Mouse (Mus musculus): ENCODE results near the gene Trim54. TPM values are rescaled to one million over a fixed set of nuclear protein-coding genes. Genes with fewer than 3 reads are reported as not detected.

Trim54 gene
- polyA plus RNA-seq, 1 experiment from 2014 or later = not detected

- WGBS = 28% methylated on average over 10 of the region's 10 CpGs
- Histone ChIP-seq H3K36me3 (replicated peaks) (no peaks in the 10 kb centered on the region), H3K4me3 (replicated peaks) (no peak overlapping the region), H3K27ac (no peak overlapping the region), H3K9ac (no peak overlapping the region), H3K9me3 (no peaks in the 10 kb centered on the region), H3K4me1 (no peaks in the 10 kb centered on the region), H3K27me3 (peaks cover 15% of the 10 kb centered on the region), H3K4me2 (no peak overlapping the region)
- ATAC-seq (ENCODE audit: low FRiP score) = no peak
These were observed 400 bp downstream of the Trim54 start for GRCm38 (mm10) chr5:31116912-31117311.

- H3K4me2 ChIP-seq = no peak overlapping the region
- H3K27ac ChIP-seq = no peak overlapping the region
- peaks cover 15% of the 10 kb centered on the region for H3K27me3 ChIP-seq
- no peak for ATAC-seq (ENCODE audit: low FRiP score)
- 90% methylated on average over 8 of the region's 8 CpGs for WGBS
- H3K9me3 ChIP-seq = no peaks in the 10 kb centered on the region
- no peak overlapping the region for H3K9ac ChIP-seq
- no peaks in the 10 kb centered on the region for H3K36me3 ChIP-seq (replicated peaks)
- 0 out of 2 replicates have a peak, but pooled peaks cover 3% of the 10 kb centered on the region for H3K4me1 ChIP-seq
- no peak overlapping the region for H3K4me3 ChIP-seq (replicated peaks)
These were observed 4.6 kb downstream of the Trim54 start for GRCm38 (mm10) chr5:31121111-31121510.

GRCm38 (mm10) chr5:31123481-31123880 lies 7.0 kb downstream of the Trim54 start:
- Histone ChIP-seq H3K4me1 (0 out of 2 replicates have a peak, but pooled peaks cover 3% of the 10 kb centered on the region), H3K27ac (no peak overlapping the region), H3K4me2 (no peak overlapping the region), H3K27me3 (0 out of 2 replicates have a peak, but pooled peaks cover 5% of the 10 kb centered on the region), H3K9me3 (no peaks in the 10 kb centered on the region), H3K9ac (no peak overlapping the region), H3K36me3 (replicated peaks) (no peaks in the 10 kb centered on the region), H3K4me3 (replicated peaks) (no peak overlapping the region)
- WGBS = 46% methylated on average over 2 of the region's 2 CpGs
- no peak for ATAC-seq (ENCODE audit: low FRiP score)

- no peak for ATAC-seq (ENCODE audit: low FRiP score)
- 45% methylated on average over 5 of the region's 5 CpGs for WGBS
These were observed 9.5 kb downstream of the Trim54 start for GRCm38 (mm10) chr5:31126050-31126449.

GRCm38 (mm10) chr5:31136730-31137424 lies 20.4 kb downstream of the Trim54 start:
- under 1% methylated on average over 32 of the region's 33 CpGs for WGBS
- Histone ChIP-seq H3K4me3 (replicated peaks) (peak overlapping the region; percentile 28; the same call in 1 of the 2 replicates), H3K36me3 (replicated peaks) (peaks cover 4% of the 10 kb centered on the region; the same call in 1 of the 2 replicates)

More at GRCm38 (mm10) chr5:31126050-31126449, 9.5 kb downstream of the Trim54 start:
- Histone ChIP-seq H3K27me3 (peaks cover 4% of the 10 kb centered on the region; the same call in 1 of the 2 replicates), H3K9me3 (no peaks in the 10 kb centered on the region), H3K4me2 (no peak overlapping the region), H3K4me3 (replicated peaks) (no peak overlapping the region), H3K4me1 (0 out of 2 replicates have a peak, but pooled peaks cover 3% of the 10 kb centered on the region), H3K36me3 (replicated peaks) (no peaks in the 10 kb centered on the region), H3K27ac (no peak overlapping the region), H3K9ac (no peak overlapping the region)

GRCm38 (mm10) chr5:31137658-31138057 lies 21.1 kb downstream of the Trim54 start:
- Histone ChIP-seq H3K9ac (no peak overlapping the region), H3K27me3 (peaks cover 68% of the 10 kb centered on the region)

More at GRCm38 (mm10) chr5:31136730-31137424, 20.4 kb downstream of the Trim54 start:
- Histone ChIP-seq H3K9me3 (no peaks in the 10 kb centered on the region), H3K4me1 (peaks cover 23% of the 10 kb centered on the region), H3K27ac (no peak overlapping the region), H3K27me3 (peaks cover 74% of the 10 kb centered on the region), H3K9ac (no peak overlapping the region), H3K4me2 (peak overlapping the region; percentile 51)
- ATAC-seq (ENCODE audit: low FRiP score) = no peak

GRCm38 (mm10) chr5:31138241-31138967 lies 21.9 kb downstream of the Trim54 start, which contains the start of gene Ucn:
TSS of gene Ucn (minus strand) at chr5:31138829.
- Histone ChIP-seq H3K36me3 (replicated peaks) (peaks cover 4% of the 10 kb centered on the region; the same call in 1 of the 2 replicates), H3K4me3 (replicated peaks) (peak within 1 kb of the TSS; percentile 28), H3K27me3 (peaks cover 67% of the 10 kb centered on the region), H3K9me3 (no peaks in the 10 kb centered on the region), H3K9ac (no peak within 1 kb of the TSS), H3K27ac (no peak within 1 kb of the TSS), H3K4me1 (peaks cover 23% of the 10 kb centered on the region), H3K4me2 (peak within 1 kb of the TSS; percentile 51)
- WGBS = 1% methylated on average over 52 of the region's 52 CpGs
- no peak for ATAC-seq (ENCODE audit: low FRiP score)

More at GRCm38 (mm10) chr5:31137658-31138057, 21.1 kb downstream of the Trim54 start:
- peak overlapping the region; percentile 28 for H3K4me3 ChIP-seq (replicated peaks)
- peaks cover 4% of the 10 kb centered on the region; the same call in 1 of the 2 replicates for H3K36me3 ChIP-seq (replicated peaks)
- peak overlapping the region; percentile 51 for H3K4me2 ChIP-seq
- no peak overlapping the region for H3K27ac ChIP-seq
- WGBS = under 1% methylated on average over 13 of the region's 13 CpGs
- H3K9me3 ChIP-seq = no peaks in the 10 kb centered on the region
- ATAC-seq (ENCODE audit: low FRiP score) = no peak
- peaks cover 23% of the 10 kb centered on the region for H3K4me1 ChIP-seq

- ATAC-seq (ENCODE audit: low FRiP score) = no peak
- H3K4me2 ChIP-seq = peak overlapping the region; percentile 51; the same call in 1 of the 2 replicates
- WGBS = 14% methylated on average over 9 of the region's 9 CpGs
These were observed 22.5 kb downstream of the Trim54 start for GRCm38 (mm10) chr5:31138968-31139425.

GRCm38 (mm10) chr5:31149781-31150180 lies 33.3 kb downstream of the Trim54 start:
- ATAC-seq (ENCODE audit: low FRiP score) = no peak
- H3K27ac ChIP-seq = no peak overlapping the region
- WGBS = 91% methylated on average over 4 of the region's 4 CpGs

More at GRCm38 (mm10) chr5:31138968-31139425, 22.5 kb downstream of the Trim54 start:
- Histone ChIP-seq H3K9ac (no peak overlapping the region), H3K27me3 (peaks cover 63% of the 10 kb centered on the region), H3K4me1 (peaks cover 23% of the 10 kb centered on the region), H3K9me3 (no peaks in the 10 kb centered on the region), H3K36me3 (replicated peaks) (peaks cover 4% of the 10 kb centered on the region; the same call in 1 of the 2 replicates), H3K27ac (no peak overlapping the region), H3K4me3 (replicated peaks) (no peak overlapping the region)

GRCm38 (mm10) chr5:31151746-31152145 lies 35.2 kb downstream of the Trim54 start:
- Histone ChIP-seq H3K9me3 (no peaks in the 10 kb centered on the region), H3K4me1 (peaks cover 14% of the 10 kb centered on the region), H3K27me3 (no peaks in the 10 kb centered on the region), H3K4me2 (no peak overlapping the region), H3K27ac (no peak overlapping the region), H3K4me3 (replicated peaks) (no peak overlapping the region), H3K36me3 (replicated peaks) (peaks cover 15% of the 10 kb centered on the region), H3K9ac (no peak overlapping the region)
- ATAC-seq (ENCODE audit: low FRiP score) = no peak
- 100% methylated on average over 3 of the region's 3 CpGs for WGBS

More at GRCm38 (mm10) chr5:31149781-31150180, 33.3 kb downstream of the Trim54 start:
- Histone ChIP-seq H3K27me3 (no peaks in the 10 kb centered on the region), H3K4me1 (peaks cover 11% of the 10 kb centered on the region), H3K9me3 (no peaks in the 10 kb centered on the region), H3K4me2 (no peak overlapping the region), H3K36me3 (replicated peaks) (peaks cover 15% of the 10 kb centered on the region), H3K4me3 (replicated peaks) (no peak overlapping the region), H3K9ac (no peak overlapping the region)

GRCm38 (mm10) chr5:31153516-31154151 lies 37.1 kb downstream of the Trim54 start:
- H3K27ac ChIP-seq = 0 out of 2 replicates have a peak overlapping the region, but pooled peaks have one; percentile 2
- peak overlapping the region; percentile 80 for H3K4me2 ChIP-seq
- H3K4me1 ChIP-seq = peaks cover 14% of the 10 kb centered on the region
- H3K27me3 ChIP-seq = no peaks in the 10 kb centered on the region
- H3K4me3 ChIP-seq (replicated peaks) = peak overlapping the region; percentile 65
- peak overlapping the region; percentile 68 for H3K9ac ChIP-seq
- ATAC-seq (ENCODE audit: low FRiP score) = 0 out of 2 replicates have a peak, but pooled peaks have one; percentile 9
- 39% methylated on average over 6 of the region's 6 CpGs for WGBS
- H3K36me3 ChIP-seq (replicated peaks) = peaks cover 31% of the 10 kb centered on the region
- no peaks in the 10 kb centered on the region for H3K9me3 ChIP-seq
